Mouse (Mus musculus): ENCODE data around the gene Fus. TPM values are rescaled to one million over a fixed set of nuclear protein-coding genes. Genes with fewer than 3 reads are reported as not detected.

Fus gene
- total RNA-seq (2014; rRNA removed; ENCODE audit: low replicate concordance) (25.8 and 33.4 TPM in 2 replicates), polyA plus RNA-seq (2015; fragmentation: Nextera tagmentation; extraction: Ambion mirVana) (134 and 175 TPM in 2 replicates)

DNA sequence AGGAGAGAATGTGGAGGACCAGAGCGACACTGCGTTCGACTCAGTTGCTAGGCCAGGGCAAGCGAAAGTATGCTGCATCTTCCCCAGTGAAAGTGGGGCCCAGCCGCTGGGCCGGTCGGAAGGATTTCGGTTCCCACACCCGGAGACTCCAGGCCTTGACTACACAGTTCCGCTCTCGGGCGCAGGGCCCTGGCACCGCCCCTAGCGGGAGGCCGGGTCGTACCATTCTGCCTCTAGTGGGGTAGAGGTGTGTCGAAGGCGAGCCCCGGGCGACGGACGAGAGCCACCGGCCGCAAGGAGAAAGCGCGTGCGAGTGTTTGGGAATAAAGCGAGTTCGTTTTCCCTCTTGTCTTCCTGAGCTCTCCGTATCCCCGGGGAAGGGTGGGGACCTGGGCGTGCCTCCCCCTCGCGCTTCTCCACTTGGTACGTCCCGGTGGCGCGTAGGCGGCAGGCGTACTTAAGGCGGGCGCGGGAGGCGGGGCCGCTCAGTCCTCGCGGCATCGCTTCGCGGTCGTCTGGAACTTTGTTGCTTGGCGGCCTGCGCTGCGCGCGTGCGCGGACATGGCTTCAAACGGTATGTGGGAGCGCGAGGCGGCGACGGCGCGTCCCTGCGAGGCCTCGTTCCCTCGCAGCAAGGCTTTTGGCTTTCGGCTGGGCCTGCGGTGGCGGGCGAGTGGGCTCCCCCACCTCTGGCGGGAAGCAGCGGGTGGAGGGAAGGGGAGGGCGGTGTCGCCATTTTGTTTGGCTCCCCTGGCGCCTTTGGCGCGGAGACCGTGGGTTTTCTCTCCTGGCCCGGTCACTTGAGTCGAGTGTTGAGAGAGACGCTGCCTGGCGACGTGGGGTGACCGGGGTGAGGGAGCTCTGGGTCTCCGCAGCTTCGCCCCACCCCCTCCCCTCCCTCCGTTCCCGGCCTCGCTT is at the start of gene Fus:
Fus (plus strand) TSS at position 454 of the 918 bp plus-strand sequence.
- TF ChIP-seq EP300 (IDR thresholded peaks at IDR 0.05; ENCODE audit: low read depth), result peak; percentile 80; the same call in 1 of the 2 replicates
- no peak; the same call in 1 of the 2 replicates for TF ChIP-seq CTCF (IDR thresholded peaks at IDR 0.05; ENCODE audit: low read depth)
- peak; percentile 90 for ATAC-seq (ENCODE audit: insufficient read depth, low read depth)

DNA sequence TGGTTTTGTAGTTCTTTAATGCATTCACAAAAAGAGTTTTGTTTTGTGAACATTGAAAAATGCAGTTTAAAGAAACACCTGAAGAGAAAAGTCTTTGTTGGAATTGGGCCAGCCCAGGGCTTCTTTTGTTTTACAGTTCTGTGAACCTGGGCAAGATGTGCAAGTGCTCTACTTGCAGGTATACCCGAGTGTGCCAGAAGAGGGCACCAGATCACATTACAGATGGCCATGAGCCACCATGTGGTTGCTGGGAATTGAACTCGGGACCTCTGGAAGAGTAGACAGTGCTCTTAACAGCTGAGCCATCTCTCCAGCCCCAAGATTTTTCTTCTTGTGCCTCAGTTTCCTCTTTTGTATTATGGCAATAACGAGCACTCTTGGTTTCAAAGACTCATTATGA is 49.1 kb upstream of the Fus start:
- Histone ChIP-seq H3K9me3 (replicated peaks; ENCODE audit: control insufficient read depth, low read length) (no peaks in the 10 kb centered on the region), H3K27me3 (ENCODE audit: control insufficient read depth, insufficient read depth, low read length) (no peaks in the 10 kb centered on the region), H3K4me1 (ENCODE audit: control insufficient read depth, insufficient read depth) (0 out of 2 replicates have a peak, but pooled peaks cover 3% of the 10 kb centered on the region), H3K4me3 (ENCODE audit: low read depth, low read length) (no peak overlapping the region), H3K4me2 (ENCODE audit: low read depth, low read length) (no peak overlapping the region), H3K36me3 (replicated peaks; ENCODE audit: control insufficient read depth, insufficient read depth, low read length) (peaks cover 25% of the 10 kb centered on the region; the same call in 1 of the 2 replicates), H3K27ac (ENCODE audit: low read depth) (no peak overlapping the region), H3K9ac (replicated peaks; ENCODE audit: low read depth, low read length) (no peak overlapping the region)
- TF ChIP-seq EP300 (IDR thresholded peaks at IDR 0.05; ENCODE audit: low read depth), result no peak
- TF ChIP-seq CTCF (IDR thresholded peaks at IDR 0.05; ENCODE audit: low read depth), result peak; percentile 34
- no peak for DNase-seq (ENCODE audit: low spot score)
- no peak for ATAC-seq (ENCODE audit: insufficient read depth, low read depth)
- WGBS, result 50% methylated on average over 3 of the region's 3 CpGs

More for the DNA sequence above, at the start of gene Fus:
- H3K9ac ChIP-seq (replicated peaks; ENCODE audit: low read depth, low read length), result peak within 1 kb of the TSS; percentile 88
- H3K4me1 ChIP-seq (ENCODE audit: control insufficient read depth, insufficient read depth), result peaks cover 21% of the 10 kb centered on the region; the same call in 1 of the 2 replicates
- H3K36me3 ChIP-seq (replicated peaks; ENCODE audit: control insufficient read depth, insufficient read depth, low read length), result peaks cover 26% of the 10 kb centered on the region
- H3K4me2 ChIP-seq (ENCODE audit: low read depth, low read length), result peak within 1 kb of the TSS; percentile 71
- peak; percentile 92 for DNase-seq (ENCODE audit: low spot score)
- under 1% methylated on average over 73 of the region's 92 CpGs for WGBS
- H3K4me3 ChIP-seq (ENCODE audit: low read depth, low read length), result peak within 1 kb of the TSS; percentile 82
- H3K9me3 ChIP-seq (replicated peaks; ENCODE audit: control insufficient read depth, low read length), result no peaks in the 10 kb centered on the region
- H3K27me3 ChIP-seq (ENCODE audit: control insufficient read depth, insufficient read depth, low read length), result no peaks in the 10 kb centered on the region
- H3K27ac ChIP-seq (ENCODE audit: low read depth), result peak within 1 kb of the TSS; percentile 97

DNA sequence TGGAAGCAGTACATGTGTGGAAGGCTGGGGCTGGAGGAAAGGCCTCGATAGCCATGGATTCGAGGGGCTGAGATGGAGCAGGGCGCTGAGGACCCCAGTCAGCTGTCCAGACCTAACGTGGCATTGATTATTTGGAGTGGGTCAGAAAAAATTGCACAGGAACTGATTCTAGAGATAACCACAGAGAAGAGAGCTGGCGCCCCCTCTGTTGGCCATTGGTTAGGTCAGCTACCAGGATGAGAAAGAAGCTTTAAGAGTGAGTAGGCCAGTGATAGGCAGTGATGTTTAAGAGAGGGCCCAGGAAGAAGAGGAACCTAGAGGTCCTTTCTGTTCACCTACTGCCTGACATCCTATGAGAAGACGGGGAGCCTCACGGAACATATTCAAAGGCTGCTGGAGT is 48.0 kb upstream of the Fus start:
- TF ChIP-seq CTCF (IDR thresholded peaks at IDR 0.05; ENCODE audit: low read depth) (peak; percentile 7; the same call in 1 of the 2 replicates), EP300 (IDR thresholded peaks at IDR 0.05; ENCODE audit: low read depth) (no peak)
- WGBS, result 76% methylated on average over 7 of the region's 7 CpGs

DNA sequence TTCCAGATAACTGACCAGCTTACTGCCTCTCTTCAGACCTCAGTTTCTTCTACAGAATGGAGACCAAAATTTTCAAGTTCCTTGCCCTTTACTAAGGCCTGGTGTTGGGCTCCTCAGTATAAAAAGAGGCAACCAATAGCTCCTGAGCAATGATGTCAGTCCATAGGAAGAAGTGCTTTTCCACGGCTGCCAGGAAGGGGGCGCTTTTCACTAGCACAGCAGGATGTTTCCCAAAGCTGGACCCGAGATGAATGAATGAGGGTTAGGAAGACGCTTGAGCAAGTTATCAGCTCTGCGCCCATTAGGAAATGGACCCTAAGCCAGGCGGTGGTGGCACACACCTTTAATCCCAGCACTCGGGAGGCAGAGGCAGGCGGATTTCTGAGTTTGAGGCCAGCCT is 45.7 kb upstream of the Fus start:
- H3K9me3 ChIP-seq (replicated peaks; ENCODE audit: control insufficient read depth, low read length), result no peaks in the 10 kb centered on the region
- no peaks in the 10 kb centered on the region for H3K27me3 ChIP-seq (ENCODE audit: control insufficient read depth, insufficient read depth, low read length)
- DNase-seq (ENCODE audit: low spot score) (no peak), ATAC-seq (ENCODE audit: insufficient read depth, low read depth) (no peak)
- H3K4me2 ChIP-seq (ENCODE audit: low read depth, low read length), result no peak overlapping the region
- H3K4me3 ChIP-seq (ENCODE audit: low read depth, low read length), result no peak overlapping the region
- H3K27ac ChIP-seq (ENCODE audit: low read depth), result no peak overlapping the region
- TF ChIP-seq CTCF (IDR thresholded peaks at IDR 0.05; ENCODE audit: low read depth), result 0 out of 2 replicates have a peak, but pooled peaks have one; percentile 22
- TF ChIP-seq EP300 (IDR thresholded peaks at IDR 0.05; ENCODE audit: low read depth), result no peak
- 61% methylated on average over 8 of the region's 8 CpGs for WGBS
- H3K4me1 ChIP-seq (ENCODE audit: control insufficient read depth, insufficient read depth), result no peaks in the 10 kb centered on the region
- no peak overlapping the region for H3K9ac ChIP-seq (replicated peaks; ENCODE audit: low read depth, low read length)
- peaks cover 32% of the 10 kb centered on the region for H3K36me3 ChIP-seq (replicated peaks; ENCODE audit: control insufficient read depth, insufficient read depth, low read length)

More for the DNA sequence above, 48.0 kb upstream of the Fus start:
- H3K36me3 ChIP-seq (replicated peaks; ENCODE audit: control insufficient read depth, insufficient read depth, low read length), result peaks cover 27% of the 10 kb centered on the region; the same call in 1 of the 2 replicates
- no peak overlapping the region for H3K4me3 ChIP-seq (ENCODE audit: low read depth, low read length)
- no peaks in the 10 kb centered on the region for H3K4me1 ChIP-seq (ENCODE audit: control insufficient read depth, insufficient read depth)
- no peak overlapping the region for H3K4me2 ChIP-seq (ENCODE audit: low read depth, low read length)
- ATAC-seq (ENCODE audit: insufficient read depth, low read depth) (no peak), DNase-seq (ENCODE audit: low spot score) (no peak)
- H3K9me3 ChIP-seq (replicated peaks; ENCODE audit: control insufficient read depth, low read length), result no peaks in the 10 kb centered on the region
- H3K9ac ChIP-seq (replicated peaks; ENCODE audit: low read depth, low read length), result no peak overlapping the region
- H3K27ac ChIP-seq (ENCODE audit: low read depth), result no peak overlapping the region
- H3K27me3 ChIP-seq (ENCODE audit: control insufficient read depth, insufficient read depth, low read length), result no peaks in the 10 kb centered on the region

GRCm38 (mm10) chr7:127922451-127923275 is 44.6 kb upstream of the Fus start:
- ATAC-seq (ENCODE audit: insufficient read depth, low read depth) (no peak), DNase-seq (ENCODE audit: low spot score) (no peak)
- no peak overlapping the region for H3K4me3 ChIP-seq (ENCODE audit: low read depth, low read length)
- H3K36me3 ChIP-seq (replicated peaks; ENCODE audit: control insufficient read depth, insufficient read depth, low read length), result peaks cover 25% of the 10 kb centered on the region
- no peak overlapping the region for H3K4me2 ChIP-seq (ENCODE audit: low read depth, low read length)
- no peak overlapping the region for H3K27ac ChIP-seq (ENCODE audit: low read depth)
- no peaks in the 10 kb centered on the region for H3K4me1 ChIP-seq (ENCODE audit: control insufficient read depth, insufficient read depth)
- H3K9me3 ChIP-seq (replicated peaks; ENCODE audit: control insufficient read depth, low read length), result no peaks in the 10 kb centered on the region
- no peak overlapping the region for H3K9ac ChIP-seq (replicated peaks; ENCODE audit: low read depth, low read length)
- H3K27me3 ChIP-seq (ENCODE audit: control insufficient read depth, insufficient read depth, low read length), result no peaks in the 10 kb centered on the region
- 73% methylated on average over 6 of the region's 6 CpGs for WGBS
- no peak for TF ChIP-seq EP300 (IDR thresholded peaks at IDR 0.05; ENCODE audit: low read depth)
- no peak for TF ChIP-seq CTCF (IDR thresholded peaks at IDR 0.05; ENCODE audit: low read depth)

All from heart, postnatal 0 days (tissue).